Mouse (Mus musculus): Measurements from ENCODE around the gene Olfr33. TPM values are rescaled to one million over a fixed set of nuclear protein-coding genes. Genes with fewer than 3 reads are reported as not detected.

Olfr33 gene
- polyA plus RNA-seq, 1 experiment, result not detected

Other genes with a start within 250 kb of the Olfr33 start
- not detected in 2 replicates for gene Olfr543, start 237.4 kb downstream of the Olfr33 start, polyA plus RNA-seq (2012; ENCODE audit: insufficient read depth, insufficient read length, missing spikeins)
- gene Olfr544, start 230.8 kb downstream of the Olfr33 start, polyA plus RNA-seq (2012; ENCODE audit: insufficient read depth, insufficient read length, missing spikeins), result not detected in 2 replicates
- not detected in 2 replicates for gene Olfr545, start 219.5 kb downstream of the Olfr33 start, polyA plus RNA-seq (2012; ENCODE audit: insufficient read depth, insufficient read length, missing spikeins)
- not detected in 2 replicates for gene Olfr547, start 184.3 kb downstream of the Olfr33 start, polyA plus RNA-seq (2012; ENCODE audit: insufficient read depth, insufficient read length, missing spikeins)
- not detected in 2 replicates for gene Olfr548-ps1, start 178.2 kb downstream of the Olfr33 start, polyA plus RNA-seq (2012; ENCODE audit: insufficient read depth, insufficient read length, missing spikeins)
- gene Olfr549, start 169.2 kb downstream of the Olfr33 start, polyA plus RNA-seq (2012; ENCODE audit: insufficient read depth, insufficient read length, missing spikeins), result not detected in 2 replicates
- 3.1 and 4.2 TPM in 2 replicates for gene Trim21, start 153.6 kb downstream of the Olfr33 start, polyA plus RNA-seq (2012; ENCODE audit: insufficient read depth, insufficient read length, missing spikeins)
- not detected in 2 replicates for gene Olfr550, start 147.6 kb downstream of the Olfr33 start, polyA plus RNA-seq (2012; ENCODE audit: insufficient read depth, insufficient read length, missing spikeins)
- gene Olfr551, start 127.2 kb downstream of the Olfr33 start, polyA plus RNA-seq (2012; ENCODE audit: insufficient read depth, insufficient read length, missing spikeins), result not detected in 2 replicates
- gene Olfr552, start 121.3 kb downstream of the Olfr33 start, polyA plus RNA-seq (2012; ENCODE audit: insufficient read depth, insufficient read length, missing spikeins), result not detected in 2 replicates
- not detected in 2 replicates for gene Olfr553, start 100.9 kb downstream of the Olfr33 start, polyA plus RNA-seq (2012; ENCODE audit: insufficient read depth, insufficient read length, missing spikeins)
- gene Olfr554, start 80.6 kb downstream of the Olfr33 start, polyA plus RNA-seq (2012; ENCODE audit: insufficient read depth, insufficient read length, missing spikeins), result not detected in 2 replicates
- gene Olfr555, start 60.2 kb downstream of the Olfr33 start, polyA plus RNA-seq (2012; ENCODE audit: insufficient read depth, insufficient read length, missing spikeins), result not detected in 2 replicates
- not detected in 2 replicates for gene Olfr556, start 54.2 kb downstream of the Olfr33 start, polyA plus RNA-seq (2012; ENCODE audit: insufficient read depth, insufficient read length, missing spikeins)
- 6.3 and 7.5 TPM in 2 replicates for gene Trim68, start 31.7 kb downstream of the Olfr33 start, polyA plus RNA-seq (2012; ENCODE audit: insufficient read depth, insufficient read length, missing spikeins)
- not detected in 2 replicates for gene Olfr557, start 23.2 kb downstream of the Olfr33 start, polyA plus RNA-seq (2012; ENCODE audit: insufficient read depth, insufficient read length, missing spikeins)
- 1.3 and 2.3 TPM in 2 replicates for gene Olfr558, start 16.9 kb downstream of the Olfr33 start, polyA plus RNA-seq (2012; ENCODE audit: insufficient read depth, insufficient read length, missing spikeins)
- gene Olfr559, start 8.4 kb upstream of the Olfr33 start, polyA plus RNA-seq (2012; ENCODE audit: insufficient read depth, insufficient read length, missing spikeins), result not detected in 2 replicates
- gene Olfr560, start 40.3 kb upstream of the Olfr33 start, polyA plus RNA-seq (2012; ENCODE audit: insufficient read depth, insufficient read length, missing spikeins), result not detected in 2 replicates
- gene Olfr78, start 40.4 kb upstream of the Olfr33 start, polyA plus RNA-seq (2012; ENCODE audit: insufficient read depth, insufficient read length, missing spikeins), result 1.3 TPM in 1 of 2 replicates, not detected in the other
- not detected in 2 replicates for gene Olfr561, start 52.2 kb upstream of the Olfr33 start, polyA plus RNA-seq (2012; ENCODE audit: insufficient read depth, insufficient read length, missing spikeins)
- gene Olfr564, start 84.4 kb upstream of the Olfr33 start, polyA plus RNA-seq (2012; ENCODE audit: insufficient read depth, insufficient read length, missing spikeins), result not detected in 2 replicates
- not detected in 2 replicates for gene Olfr566, start 139.7 kb upstream of the Olfr33 start, polyA plus RNA-seq (2012; ENCODE audit: insufficient read depth, insufficient read length, missing spikeins)
- not detected in 2 replicates for gene Olfr568, start 158.1 kb upstream of the Olfr33 start, polyA plus RNA-seq (2012; ENCODE audit: insufficient read depth, insufficient read length, missing spikeins)
- gene Olfr569, start 171.8 kb upstream of the Olfr33 start, polyA plus RNA-seq (2012; ENCODE audit: insufficient read depth, insufficient read length, missing spikeins), result not detected in 2 replicates
- not detected in 2 replicates for gene Olfr570, start 175.5 kb upstream of the Olfr33 start, polyA plus RNA-seq (2012; ENCODE audit: insufficient read depth, insufficient read length, missing spikeins)
- gene Olfr571, start 198.5 kb upstream of the Olfr33 start, polyA plus RNA-seq (2012; ENCODE audit: insufficient read depth, insufficient read length, missing spikeins), result 0.28 TPM in 1 of 2 replicates, not detected in the other
- gene Olfr572, start 205.3 kb upstream of the Olfr33 start, polyA plus RNA-seq (2012; ENCODE audit: insufficient read depth, insufficient read length, missing spikeins), result not detected in 2 replicates
- not detected in 2 replicates for gene Olfr573-ps1, start 223.5 kb upstream of the Olfr33 start, polyA plus RNA-seq (2012; ENCODE audit: insufficient read depth, insufficient read length, missing spikeins)
- gene Olfr574, start 229.4 kb upstream of the Olfr33 start, polyA plus RNA-seq (2012; ENCODE audit: insufficient read depth, insufficient read length, missing spikeins), result not detected in 2 replicates
- gene Olfr575, start 239.7 kb upstream of the Olfr33 start, polyA plus RNA-seq (2012; ENCODE audit: insufficient read depth, insufficient read length, missing spikeins), result not detected in 2 replicates
- not detected in 2 replicates for gene Olfr576, start 243.6 kb upstream of the Olfr33 start, polyA plus RNA-seq (2012; ENCODE audit: insufficient read depth, insufficient read length, missing spikeins)

Data from brown adipose tissue, adult 24 weeks (tissue).